Mouse (Mus musculus): ENCODE measurements around the gene Mbd3l2. TPM values are rescaled to one million over a fixed set of nuclear protein-coding genes. Genes with fewer than 3 reads are reported as not detected.
A peak's percentile ranks its signal among the peaks of the same experiment; 100 is the strongest.
"Not testable (repeated sequence)": the region's sequence is repeated elsewhere in the genome, so short reads cannot be mapped to it uniquely, and the experiment has no call there.

The Mbd3l2 gene
- 0.15 TPM in 1 of 2 replicates, not detected in the other for polyA plus RNA-seq (2014; fragmentation: Nextera tagmentation; extraction: Ambion mirVana)

DNA sequence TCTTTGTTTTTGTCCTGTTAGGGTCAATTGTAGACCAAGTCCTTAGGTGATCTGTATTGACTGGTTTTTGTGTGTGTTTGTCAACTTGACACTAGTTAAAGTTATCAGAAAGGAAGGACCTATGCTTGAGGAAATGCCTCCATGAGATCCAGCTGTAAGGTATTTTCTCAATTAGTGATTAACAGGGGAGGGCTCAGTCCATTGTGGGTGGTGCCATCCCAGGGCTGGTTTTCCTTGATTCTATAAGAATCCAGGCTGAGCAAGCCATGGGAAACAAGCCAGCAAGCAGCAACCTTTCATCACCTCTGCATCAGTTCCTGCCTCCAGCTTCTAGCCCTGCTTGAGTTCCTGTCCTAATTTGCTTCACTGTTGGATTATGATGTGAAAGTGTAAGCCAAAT is at the start of gene Mbd3l2:
Mbd3l2 (plus strand) TSS at position 301 of the 400 bp plus-strand sequence.
- DNase-seq (ENCODE audit: low spot score) = no peak
- Histone ChIP-seq H3K4me2 (replicated peaks; ENCODE audit: low read depth, low read length) (no peak within 1 kb of the TSS), H3K9ac (ENCODE audit: low read depth, low read length) (no peak within 1 kb of the TSS), H3K9me3 (ENCODE audit: control insufficient read depth, low read length) (no peaks in the 10 kb centered on the region), H3K27me3 (ENCODE audit: control insufficient read depth, insufficient read depth, low read length) (no peaks in the 10 kb centered on the region), H3K4me1 (replicated peaks; ENCODE audit: control insufficient read depth, insufficient read depth, low read length) (no peaks in the 10 kb centered on the region), H3K27ac (ENCODE audit: low read depth, low read length) (no peak within 1 kb of the TSS), H3K36me3 (ENCODE audit: control insufficient read depth, insufficient read depth, low read length) (no peaks in the 10 kb centered on the region), H3K4me3 (ENCODE audit: low read depth, low read length) (no peak within 1 kb of the TSS)
- no peak for ATAC-seq (ENCODE audit: low FRiP score)

GRCm38 (mm10) chr9:18385782-18386181 is 44.7 kb upstream of the Mbd3l2 start:
- Histone ChIP-seq H3K4me2 (replicated peaks; ENCODE audit: low read depth, low read length) (no peak overlapping the region), H3K36me3 (ENCODE audit: control insufficient read depth, insufficient read depth, low read length) (no peaks in the 10 kb centered on the region), H3K27ac (ENCODE audit: low read depth, low read length) (no peak overlapping the region), H3K4me3 (ENCODE audit: low read depth, low read length) (no peak overlapping the region), H3K9me3 (ENCODE audit: control insufficient read depth, low read length) (no peaks in the 10 kb centered on the region), H3K4me1 (replicated peaks; ENCODE audit: control insufficient read depth, insufficient read depth, low read length) (no peaks in the 10 kb centered on the region), H3K27me3 (ENCODE audit: control insufficient read depth, insufficient read depth, low read length) (no peaks in the 10 kb centered on the region), H3K9ac (ENCODE audit: low read depth, low read length) (no peak overlapping the region)
- DNase-seq (ENCODE audit: low spot score) (peak; percentile 14), ATAC-seq (ENCODE audit: low FRiP score) (no peak)
- 33% methylated on average over 6 of the region's 6 CpGs for WGBS

- no peaks in the 10 kb centered on the region for H3K4me1 ChIP-seq (replicated peaks; ENCODE audit: control insufficient read depth, insufficient read depth, low read length)
- H3K27ac ChIP-seq (ENCODE audit: low read depth, low read length) = no peak overlapping the region
- H3K27me3 ChIP-seq (ENCODE audit: control insufficient read depth, insufficient read depth, low read length) = no peaks in the 10 kb centered on the region
- H3K4me2 ChIP-seq (replicated peaks; ENCODE audit: low read depth, low read length) = no peak overlapping the region
- no peak for DNase-seq (ENCODE audit: low spot score)
- H3K4me3 ChIP-seq (ENCODE audit: low read depth, low read length) = no peak overlapping the region
- no peaks in the 10 kb centered on the region for H3K9me3 ChIP-seq (ENCODE audit: control insufficient read depth, low read length)
- ATAC-seq (ENCODE audit: low FRiP score) = no peak
- H3K36me3 ChIP-seq (ENCODE audit: control insufficient read depth, insufficient read depth, low read length) = no peaks in the 10 kb centered on the region
- WGBS = 84% methylated on average over 1 of the region's 1 CpGs
- H3K9ac ChIP-seq (ENCODE audit: low read depth, low read length) = no peak overlapping the region
These were observed 30.8 kb upstream of the Mbd3l2 start for GRCm38 (mm10) chr9:18399629-18400028.

DNA sequence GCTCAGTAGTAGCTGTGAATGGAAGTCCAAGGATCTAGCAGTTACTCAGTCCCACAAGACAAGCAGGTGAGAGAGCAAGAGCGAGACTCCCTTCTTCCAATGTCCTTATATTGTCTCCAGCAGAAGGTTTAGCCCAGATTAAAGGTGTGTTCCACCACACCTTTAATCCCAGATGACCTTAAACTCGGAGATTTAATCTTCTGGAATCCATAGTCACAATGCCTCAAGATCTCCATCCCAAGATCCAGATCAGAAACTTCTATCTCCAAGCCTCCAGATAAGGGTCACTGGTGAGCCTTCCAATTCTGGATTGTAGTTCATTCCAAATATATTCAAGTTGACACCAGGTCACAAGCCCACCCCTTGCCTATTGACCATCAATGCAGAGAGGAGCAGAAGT is 27.6 kb upstream of the Mbd3l2 start, which contains the start of gene Naalad2:
Naalad2 (minus strand) TSS at position 101 of the 400 bp plus-strand sequence.
- not testable (repeated sequence) for H3K4me1 ChIP-seq (replicated peaks; ENCODE audit: control insufficient read depth, insufficient read depth, low read length)

GRCm38 (mm10) chr9:18404118-18404517 is 26.3 kb upstream of the Mbd3l2 start, which contains the start of gene Ubtfl1:
Ubtfl1 (plus strand) TSS chr9:18404418.
- DNase-seq (ENCODE audit: low spot score) = no peak
- no peak within 1 kb of the TSS for H3K4me2 ChIP-seq (replicated peaks; ENCODE audit: low read depth, low read length)
- WGBS = 79% methylated on average over 1 of the region's 1 CpGs
- no peak within 1 kb of the TSS for H3K9ac ChIP-seq (ENCODE audit: low read depth, low read length)
- H3K36me3 ChIP-seq (ENCODE audit: control insufficient read depth, insufficient read depth, low read length) = no peaks in the 10 kb centered on the region
- H3K27me3 ChIP-seq (ENCODE audit: control insufficient read depth, insufficient read depth, low read length) = no peaks in the 10 kb centered on the region
- no peak within 1 kb of the TSS for H3K4me3 ChIP-seq (ENCODE audit: low read depth, low read length)
- ATAC-seq (ENCODE audit: low FRiP score) = no peak
- H3K4me1 ChIP-seq (replicated peaks; ENCODE audit: control insufficient read depth, insufficient read depth, low read length) = no peaks in the 10 kb centered on the region
- H3K27ac ChIP-seq (ENCODE audit: low read depth, low read length) = no peak within 1 kb of the TSS
- no peaks in the 10 kb centered on the region for H3K9me3 ChIP-seq (ENCODE audit: control insufficient read depth, low read length)

More for the DNA sequence above, 27.6 kb upstream of the Mbd3l2 start, which contains the start of gene Naalad2:
- not testable (repeated sequence) for ATAC-seq (ENCODE audit: low FRiP score); H3K27ac ChIP-seq (ENCODE audit: low read depth, low read length); H3K9ac ChIP-seq (ENCODE audit: low read depth, low read length); H3K27me3 ChIP-seq (ENCODE audit: control insufficient read depth, insufficient read depth, low read length); DNase-seq (ENCODE audit: low spot score); H3K4me2 ChIP-seq (replicated peaks; ENCODE audit: low read depth, low read length); H3K36me3 ChIP-seq (ENCODE audit: control insufficient read depth, insufficient read depth, low read length); H3K4me3 ChIP-seq (ENCODE audit: low read depth, low read length); H3K9me3 ChIP-seq (ENCODE audit: control insufficient read depth, low read length)
- WGBS = 94% methylated on average over 2 of the region's 2 CpGs

- ATAC-seq (ENCODE audit: low FRiP score); H3K9me3 ChIP-seq (ENCODE audit: control insufficient read depth, low read length); H3K4me1 ChIP-seq (replicated peaks; ENCODE audit: control insufficient read depth, insufficient read depth, low read length); H3K4me3 ChIP-seq (ENCODE audit: low read depth, low read length); H3K4me2 ChIP-seq (replicated peaks; ENCODE audit: low read depth, low read length); H3K36me3 ChIP-seq (ENCODE audit: control insufficient read depth, insufficient read depth, low read length); H3K27ac ChIP-seq (ENCODE audit: low read depth, low read length); DNase-seq (ENCODE audit: low spot score); H3K9ac ChIP-seq (ENCODE audit: low read depth, low read length); H3K27me3 ChIP-seq (ENCODE audit: control insufficient read depth, insufficient read depth, low read length): not testable (repeated sequence)
- 77% methylated on average over 4 of the region's 4 CpGs for WGBS
These were observed 18.1 kb upstream of the Mbd3l2 start for GRCm38 (mm10) chr9:18412371-18412770.

DNA sequence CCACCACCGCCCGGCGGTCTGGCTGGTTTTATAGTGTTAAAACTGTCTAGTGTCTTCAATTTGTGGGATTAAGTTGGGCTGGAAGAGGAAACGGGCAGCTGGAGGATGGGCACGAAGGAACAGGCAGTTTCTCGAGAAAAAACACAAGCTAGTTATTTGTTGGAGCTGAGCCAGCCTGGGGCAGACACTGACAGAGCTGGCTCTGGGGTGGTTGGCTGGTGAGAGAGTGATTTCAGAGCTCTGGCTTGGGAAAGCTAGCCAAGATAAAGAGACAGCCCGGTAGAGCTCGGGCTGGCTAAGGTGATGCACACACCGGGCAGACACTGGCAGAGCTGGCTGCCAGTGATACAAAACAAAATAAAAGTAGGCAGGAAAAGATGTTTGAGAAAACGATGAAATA is 1.2 kb downstream of the Mbd3l2 start:
- Histone ChIP-seq H3K4me2 (replicated peaks; ENCODE audit: low read depth, low read length) (no peak overlapping the region), H3K27ac (ENCODE audit: low read depth, low read length) (no peak overlapping the region), H3K9ac (ENCODE audit: low read depth, low read length) (no peak overlapping the region), H3K36me3 (ENCODE audit: control insufficient read depth, insufficient read depth, low read length) (no peaks in the 10 kb centered on the region), H3K4me1 (replicated peaks; ENCODE audit: control insufficient read depth, insufficient read depth, low read length) (no peaks in the 10 kb centered on the region), H3K27me3 (ENCODE audit: control insufficient read depth, insufficient read depth, low read length) (no peaks in the 10 kb centered on the region), H3K9me3 (ENCODE audit: control insufficient read depth, low read length) (no peaks in the 10 kb centered on the region), H3K4me3 (ENCODE audit: low read depth, low read length) (no peak overlapping the region)
- DNase-seq (ENCODE audit: low spot score) (no peak), ATAC-seq (ENCODE audit: low FRiP score) (no peak)
- 86% methylated on average over 10 of the region's 10 CpGs for WGBS

DNA sequence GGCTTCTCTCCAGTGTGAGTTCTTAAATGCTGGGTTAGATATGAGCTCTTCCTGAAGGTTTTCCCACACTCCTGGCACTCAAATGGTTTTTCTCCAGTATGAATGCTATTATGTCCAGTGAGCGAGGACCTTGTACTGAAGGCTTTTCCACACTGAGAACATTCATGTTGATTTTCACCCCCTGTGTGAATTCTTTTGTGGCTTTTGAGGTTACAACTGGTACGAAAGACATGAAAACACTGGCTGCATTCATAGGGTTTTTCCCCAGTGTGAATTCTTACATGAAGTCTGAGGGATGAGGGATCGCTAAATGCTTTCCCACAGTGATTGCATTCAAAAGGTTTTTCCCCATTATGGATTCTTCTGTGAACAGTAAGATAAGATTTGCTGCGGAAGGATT is 26.1 kb downstream of the Mbd3l2 start:
- H3K9me3 ChIP-seq (ENCODE audit: control insufficient read depth, low read length) = no peaks in the 10 kb centered on the region
- 92% methylated on average over 4 of the region's 4 CpGs for WGBS
- ATAC-seq (ENCODE audit: low FRiP score) (no peak), DNase-seq (ENCODE audit: low spot score) (no peak)
- H3K4me1 ChIP-seq (replicated peaks; ENCODE audit: control insufficient read depth, insufficient read depth, low read length) = no peaks in the 10 kb centered on the region
- H3K4me2 ChIP-seq (replicated peaks; ENCODE audit: low read depth, low read length) = no peak overlapping the region
- no peak overlapping the region for H3K27ac ChIP-seq (ENCODE audit: low read depth, low read length)
- H3K4me3 ChIP-seq (ENCODE audit: low read depth, low read length) = no peak overlapping the region
- H3K9ac ChIP-seq (ENCODE audit: low read depth, low read length) = no peak overlapping the region
- no peaks in the 10 kb centered on the region for H3K27me3 ChIP-seq (ENCODE audit: control insufficient read depth, insufficient read depth, low read length)
- peaks cover 18% of the 10 kb centered on the region for H3K36me3 ChIP-seq (ENCODE audit: control insufficient read depth, insufficient read depth, low read length)

DNA sequence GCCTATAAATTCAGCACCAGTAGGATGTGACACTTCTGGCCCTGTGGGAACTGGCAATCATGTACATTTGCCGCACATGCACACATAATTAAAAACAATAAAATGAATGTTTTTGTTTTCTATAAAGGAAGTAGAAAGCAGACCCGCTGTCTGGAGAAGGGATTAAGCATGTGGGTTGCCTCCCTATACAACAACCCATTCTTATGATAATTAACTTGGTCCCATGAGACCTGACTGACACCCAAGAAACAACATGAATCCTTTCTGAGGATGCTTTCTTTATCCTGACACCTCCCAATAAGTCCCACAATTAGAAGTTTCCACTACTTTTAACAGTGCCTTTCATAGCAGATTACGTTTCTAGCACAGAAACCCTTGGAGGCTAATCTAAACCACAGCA is 36.9 kb downstream of the Mbd3l2 start:
- no peak overlapping the region for H3K27ac ChIP-seq (ENCODE audit: low read depth, low read length)
- H3K4me2 ChIP-seq (replicated peaks; ENCODE audit: low read depth, low read length) = no peak overlapping the region
- no peaks in the 10 kb centered on the region for H3K4me1 ChIP-seq (replicated peaks; ENCODE audit: control insufficient read depth, insufficient read depth, low read length)
- DNase-seq (ENCODE audit: low spot score) (no peak), ATAC-seq (ENCODE audit: low FRiP score) (no peak)
- WGBS = 58% methylated on average over 3 of the region's 3 CpGs
- H3K36me3 ChIP-seq (ENCODE audit: control insufficient read depth, insufficient read depth, low read length) = no peaks in the 10 kb centered on the region
- no peak overlapping the region for H3K9ac ChIP-seq (ENCODE audit: low read depth, low read length)
- H3K9me3 ChIP-seq (ENCODE audit: control insufficient read depth, low read length) = no peaks in the 10 kb centered on the region
- no peaks in the 10 kb centered on the region for H3K27me3 ChIP-seq (ENCODE audit: control insufficient read depth, insufficient read depth, low read length)
- no peak overlapping the region for H3K4me3 ChIP-seq (ENCODE audit: low read depth, low read length)

Measured in hindbrain, embryonic 11.5 days (tissue).